Mouse (Mus musculus) cerebellum, postnatal 25 days (tissue): ENCODE measurements around the gene Zfp800.

ENCODE experiments used
- DNase-seq, 2 experiments: peaks; one replicate each; pipeline ENCODE4 v3.0.0; 2021; ENCODE audit warnings: mixed read lengths in 2 of 2

Zfp800 gene

DNA sequence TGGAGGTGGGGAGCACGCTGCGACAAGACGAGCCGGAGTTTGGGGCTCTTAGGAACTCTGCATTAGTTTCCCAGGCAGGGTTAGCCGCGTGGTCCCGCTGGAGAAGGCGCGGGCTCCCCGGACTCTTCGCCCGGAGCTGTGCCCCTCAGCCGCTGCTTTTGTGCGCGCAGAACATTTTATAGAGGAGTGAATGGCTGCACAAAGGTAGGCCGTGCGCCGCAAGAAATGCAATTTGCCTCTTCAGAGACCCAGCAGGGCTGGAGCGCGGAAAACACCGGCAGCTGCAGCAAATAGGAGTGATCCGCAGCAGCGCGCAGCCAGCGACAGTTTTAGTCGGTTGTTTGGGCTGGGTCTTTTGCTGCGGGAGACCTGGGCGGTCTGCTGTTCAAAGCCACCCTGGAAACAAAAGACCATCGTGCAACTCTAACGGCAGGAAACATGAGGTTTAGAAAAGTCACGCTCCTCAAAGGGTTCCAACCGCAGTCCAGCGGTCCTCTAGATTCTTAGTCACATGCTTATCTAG is at the start of gene Zfp800:
Zfp800 (minus strand) TSS at position 325 of the 523 bp plus-strand sequence.
- DNase-seq: peak; percentile 37 to 46

DNA sequence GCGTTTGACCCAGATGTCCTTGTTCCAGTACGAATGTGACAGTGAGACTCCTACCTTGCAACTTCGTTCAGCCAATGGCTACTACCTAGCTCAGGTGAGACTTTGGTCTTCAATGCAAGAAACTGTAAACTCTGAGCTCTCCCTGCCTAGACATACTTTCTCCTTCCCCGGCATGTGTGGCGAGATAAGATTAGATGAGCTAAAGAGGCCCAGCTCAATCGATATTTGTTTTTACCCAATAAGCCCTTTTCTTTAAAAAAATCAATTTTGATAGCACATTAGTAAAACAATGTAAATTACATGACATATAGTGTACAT is 33.7 kb upstream of the Zfp800 start:
- no peak for DNase-seq

DNA sequence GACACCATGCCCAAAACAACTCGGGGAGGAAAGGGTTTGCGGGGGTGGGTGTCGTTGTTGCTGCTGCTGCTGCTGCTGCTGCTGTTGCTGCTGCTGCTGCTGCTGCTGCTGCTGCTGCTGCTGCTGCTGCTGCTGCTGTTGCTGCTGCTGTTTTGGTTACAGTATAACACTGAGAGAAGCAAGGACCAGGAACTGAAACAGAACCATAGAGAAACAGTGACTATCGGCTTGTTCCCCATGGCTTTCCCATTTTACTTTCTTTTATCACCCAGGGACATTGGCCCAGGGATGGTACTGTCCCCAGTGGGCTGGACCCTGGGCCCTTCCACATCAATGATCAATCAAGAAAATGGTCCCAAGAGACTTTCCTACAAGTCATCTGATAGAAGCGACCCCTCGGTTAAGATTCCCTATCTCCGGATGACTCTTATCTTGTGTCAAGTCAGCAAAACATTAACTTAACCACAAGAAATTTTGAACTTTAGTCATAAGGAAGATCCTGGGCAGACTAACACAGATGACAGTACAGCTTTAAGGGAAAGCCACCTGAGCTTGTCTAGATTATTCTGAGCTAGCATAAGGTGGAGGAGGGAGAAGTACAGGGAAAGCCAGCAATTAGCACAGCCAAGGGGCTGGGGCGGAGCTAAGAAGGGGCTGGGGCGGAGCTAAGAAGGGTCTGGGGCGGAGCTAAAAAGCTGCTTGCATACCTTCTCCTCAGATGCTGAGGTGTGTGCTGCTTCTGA is 33.2 kb upstream of the Zfp800 start:
- no peak for DNase-seq

DNA sequence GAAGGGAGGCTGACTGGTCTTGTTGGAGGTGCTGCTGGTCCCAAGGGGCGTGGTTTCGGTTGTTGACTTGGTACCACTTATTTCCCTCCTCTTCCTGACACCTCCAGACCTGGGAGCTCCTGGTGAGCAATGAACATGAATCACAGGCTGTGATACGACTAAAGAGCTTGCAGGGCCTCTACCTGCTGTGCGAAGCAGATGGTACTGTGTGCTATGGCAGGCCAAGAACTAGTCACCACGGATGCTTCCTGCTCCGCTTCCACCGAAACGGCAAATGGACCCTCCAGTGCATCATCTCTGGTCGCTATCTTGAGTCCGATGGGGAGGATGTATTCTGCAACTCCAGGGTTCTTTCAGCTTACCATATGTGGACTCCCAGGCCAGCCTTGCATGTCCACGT is 32.1 kb upstream of the Zfp800 start:
- DNase-seq: peak; percentile 71 to 77

DNA sequence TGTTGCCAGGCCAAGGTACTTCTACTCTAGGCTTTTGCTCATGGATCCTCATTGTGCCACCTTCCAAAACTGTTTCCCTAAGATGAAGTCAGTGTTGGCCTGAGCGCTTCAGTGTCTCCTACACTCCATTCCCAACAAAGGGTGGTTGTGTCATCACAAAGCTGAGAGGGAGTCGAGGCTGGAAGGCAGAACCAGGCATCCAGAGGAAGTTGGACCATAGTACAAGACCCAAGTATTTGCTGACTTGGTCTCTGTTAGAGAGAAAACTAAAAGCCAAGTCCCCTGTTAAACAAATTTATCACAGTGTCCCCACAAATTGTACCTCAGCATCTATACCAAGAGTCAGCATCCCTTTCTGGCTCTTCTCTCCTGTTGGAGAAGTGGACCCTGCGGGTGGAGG is 30.5 kb upstream of the Zfp800 start, which contains the start of gene Gcc1:
Gcc1 (minus strand) TSS at position 101 of the 400 bp plus-strand sequence.
- DNase-seq: no peak

DNA sequence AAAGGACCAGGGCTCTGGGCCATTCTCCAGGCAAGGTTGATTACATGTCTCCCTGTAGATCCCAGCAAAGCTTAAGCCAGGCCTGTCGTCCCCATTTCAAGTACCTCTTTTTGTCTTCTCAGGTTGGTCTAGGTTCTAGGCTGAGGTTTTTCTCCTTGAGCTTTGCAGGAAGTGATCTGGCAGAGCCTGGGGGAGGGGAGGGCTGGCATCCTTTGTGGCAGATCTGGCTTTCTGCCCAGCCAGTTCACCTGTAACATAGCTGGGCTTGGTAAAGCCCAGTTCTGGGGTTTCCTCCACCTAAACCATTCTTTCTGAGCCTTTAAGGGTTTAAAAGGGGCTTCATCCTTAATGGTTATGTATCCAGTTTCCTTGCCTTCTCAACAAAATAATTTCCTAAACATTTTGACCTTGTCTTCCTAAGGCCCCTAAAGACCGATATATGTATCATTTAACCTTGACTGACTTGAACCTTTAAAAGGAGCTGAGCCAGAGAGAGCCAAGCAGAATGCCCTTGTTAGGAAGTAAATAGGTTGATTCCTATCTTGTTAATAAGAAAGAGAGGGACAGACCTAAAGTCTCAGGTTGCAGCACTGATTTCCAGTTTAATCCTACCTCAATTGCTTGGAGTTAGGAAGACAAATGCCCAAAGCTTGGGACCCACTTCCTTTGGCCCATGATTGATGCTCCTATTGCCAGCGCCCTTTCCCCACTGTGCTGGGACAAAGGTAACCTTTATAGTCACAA is 29.5 kb upstream of the Zfp800 start, which contains the start of gene Fscn3:
Fscn3 (plus strand) TSS at position 694 of the 744 bp plus-strand sequence.
- DNase-seq: peak; percentile 57 to 72

DNA sequence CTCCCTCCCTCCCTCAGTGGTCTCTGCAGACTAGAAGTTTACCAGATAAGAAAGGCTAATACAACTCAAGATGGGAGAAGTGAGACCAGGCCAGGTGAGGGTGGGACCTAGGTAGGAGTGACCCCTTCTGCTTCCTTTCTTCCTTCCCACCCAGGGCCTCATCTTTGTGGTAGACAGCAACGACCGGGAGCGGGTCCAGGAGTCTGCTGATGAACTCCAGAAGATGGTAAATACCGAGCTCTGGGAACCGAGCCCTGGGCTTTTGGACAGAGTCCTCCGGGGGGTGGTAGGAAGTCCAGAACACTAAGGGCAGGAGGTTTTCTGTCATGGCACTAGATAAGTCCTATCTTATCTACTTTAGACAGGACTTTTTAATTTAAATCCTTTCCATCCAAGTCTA is 27.2 kb upstream of the Zfp800 start:
- peak; percentile 46 to 60 for DNase-seq

DNA sequence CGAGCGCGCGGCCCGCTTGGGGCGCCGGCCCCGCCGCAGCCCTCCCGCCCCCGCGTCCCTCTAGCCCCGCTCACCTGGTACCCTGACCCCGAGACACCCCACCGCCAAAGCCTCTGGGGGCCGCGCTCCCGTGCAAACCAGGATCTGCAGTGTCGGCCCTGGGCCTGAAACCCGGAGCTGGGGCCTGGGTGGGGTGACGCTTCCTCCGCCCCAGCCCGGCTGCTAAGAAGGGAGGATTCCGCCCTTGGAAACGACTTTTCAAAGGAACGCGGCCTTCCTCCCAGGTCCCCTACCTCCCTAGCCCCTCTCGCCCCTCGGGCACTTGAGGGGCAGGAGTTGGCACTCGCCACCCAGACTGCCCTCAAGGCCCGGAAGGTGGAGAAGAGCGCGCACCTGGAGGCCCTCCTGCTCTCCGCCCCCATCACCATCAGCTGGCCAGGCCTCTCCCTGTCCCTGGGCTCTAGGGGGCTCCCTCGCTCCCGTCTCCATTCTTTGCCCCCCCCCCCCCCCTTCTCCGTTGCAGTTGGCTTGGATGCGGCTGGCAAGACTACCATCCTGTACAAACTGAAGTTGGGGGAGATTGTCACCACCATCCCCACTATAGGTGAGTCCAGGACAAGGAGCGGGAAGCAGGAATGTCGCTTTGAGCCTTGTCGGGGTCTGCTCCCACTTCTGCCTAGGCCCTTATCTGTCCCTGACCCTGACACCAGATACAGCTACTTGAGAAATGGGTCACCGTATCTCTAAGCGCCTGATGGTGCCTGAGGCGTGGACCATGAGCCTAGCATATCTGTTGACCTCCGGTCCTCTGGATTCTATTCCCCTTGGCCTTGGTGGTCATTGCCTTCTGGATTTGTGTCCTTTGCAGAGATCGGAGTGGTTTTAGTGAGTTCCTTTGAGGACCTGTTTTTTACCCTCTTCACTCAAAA is 26.2 kb upstream of the Zfp800 start:
- peak; percentile 80 to 82 for DNase-seq

DNA sequence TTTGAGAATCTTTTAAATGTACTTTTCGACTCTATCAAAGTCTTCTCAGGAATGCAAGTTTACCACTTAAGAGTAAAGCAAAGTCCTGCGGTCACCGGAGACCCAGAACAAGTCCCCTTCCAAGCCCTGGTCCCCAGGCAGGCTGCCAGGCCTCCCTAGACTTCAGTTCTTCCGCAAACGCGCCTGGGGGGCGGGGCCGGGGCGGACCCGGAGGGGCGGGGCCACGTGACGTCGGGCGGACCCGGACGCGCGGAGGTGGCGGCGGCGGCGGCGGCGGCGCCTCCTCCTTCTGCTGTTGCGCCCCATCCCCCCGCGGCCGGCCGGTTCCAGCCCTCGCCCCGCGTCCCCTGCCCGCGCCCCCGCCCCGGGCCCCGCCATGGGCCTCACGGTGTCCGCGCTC is 25.5 kb upstream of the Zfp800 start, which contains the start of gene Arf5:
Arf5 (plus strand) TSS at position 248 of the 400 bp plus-strand sequence.
- DNase-seq: peak; percentile 96 to 99

DNA sequence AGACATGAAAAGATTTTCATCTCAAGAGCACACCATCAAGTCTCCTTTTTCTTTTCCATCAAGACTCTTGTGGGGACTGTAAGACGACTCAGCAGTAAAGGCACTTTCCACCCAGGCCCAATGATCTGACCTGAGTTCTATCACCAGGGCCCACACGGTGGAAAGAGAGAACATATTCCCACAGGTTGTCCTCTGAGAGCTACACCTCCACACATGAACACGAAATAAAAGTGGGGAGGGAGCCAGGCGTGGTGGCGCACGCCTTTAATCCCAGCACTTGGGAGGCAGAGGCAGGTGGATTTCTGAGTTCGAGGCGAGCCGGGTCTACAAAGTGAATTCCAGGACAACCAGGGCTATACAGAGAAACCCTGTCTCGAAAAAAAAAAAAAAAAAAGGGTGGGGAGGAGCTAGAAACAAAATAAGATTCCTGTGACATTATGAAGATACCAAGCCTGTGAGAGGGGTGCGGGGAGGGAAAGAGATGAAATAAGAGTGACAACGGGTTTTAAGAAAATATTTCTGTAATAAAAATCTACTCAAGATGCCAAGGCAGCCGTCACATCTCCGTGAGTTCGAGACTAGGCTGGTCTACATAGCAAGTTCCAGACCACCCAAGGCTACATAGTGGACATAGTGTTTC is 25.0 kb upstream of the Zfp800 start:
- peak in 1 of 2 experiments; percentile 15 for DNase-seq

DNA sequence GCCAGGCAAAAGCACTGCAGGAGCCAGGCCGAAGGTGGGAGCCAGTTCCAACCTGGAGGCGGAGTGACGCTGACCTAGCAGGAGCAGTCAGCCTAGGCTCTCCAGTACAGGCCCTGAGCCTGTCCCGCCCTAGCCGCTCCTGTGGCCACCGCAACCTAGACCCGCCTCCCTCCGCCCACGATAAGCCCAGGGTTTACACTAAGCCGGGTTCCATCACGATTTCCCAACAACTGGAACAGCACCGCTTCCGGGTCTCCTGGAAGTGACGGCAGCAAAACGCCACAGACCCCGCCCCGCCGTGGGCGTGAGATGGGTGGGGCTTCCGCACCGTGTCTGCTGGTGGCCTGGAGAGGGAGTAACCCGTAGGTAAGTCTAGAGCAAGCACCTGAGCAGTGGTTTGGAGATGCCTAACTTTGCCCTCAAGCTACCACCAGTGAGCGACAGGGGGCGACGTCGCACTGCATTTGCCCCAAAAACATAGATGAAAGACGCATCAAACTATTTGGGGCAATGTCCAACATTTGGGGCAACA is 23.7 kb upstream of the Zfp800 start:
- peak; percentile 93 to 96 for DNase-seq

DNA sequence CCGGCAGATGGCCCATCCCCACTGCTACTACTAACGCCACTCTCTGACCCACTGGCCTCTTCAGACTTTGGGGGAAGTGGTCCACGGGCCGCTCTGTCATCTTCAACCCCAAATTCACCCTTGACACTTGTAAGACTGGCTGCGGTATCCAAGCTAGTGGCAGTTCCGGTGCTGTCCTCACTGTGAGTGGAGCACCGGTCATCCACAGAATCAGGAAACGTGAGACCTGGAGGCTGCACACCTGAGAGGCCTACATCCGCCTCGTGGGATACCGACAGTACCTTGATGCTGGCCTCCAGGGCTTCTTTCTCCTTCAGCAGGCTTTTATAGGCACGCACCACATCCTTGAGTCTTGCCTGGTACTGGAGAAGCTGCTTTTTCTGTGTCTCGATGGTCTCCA is 23.1 kb upstream of the Zfp800 start:
- DNase-seq: peak in 1 of 2 experiments; percentile 27

DNA sequence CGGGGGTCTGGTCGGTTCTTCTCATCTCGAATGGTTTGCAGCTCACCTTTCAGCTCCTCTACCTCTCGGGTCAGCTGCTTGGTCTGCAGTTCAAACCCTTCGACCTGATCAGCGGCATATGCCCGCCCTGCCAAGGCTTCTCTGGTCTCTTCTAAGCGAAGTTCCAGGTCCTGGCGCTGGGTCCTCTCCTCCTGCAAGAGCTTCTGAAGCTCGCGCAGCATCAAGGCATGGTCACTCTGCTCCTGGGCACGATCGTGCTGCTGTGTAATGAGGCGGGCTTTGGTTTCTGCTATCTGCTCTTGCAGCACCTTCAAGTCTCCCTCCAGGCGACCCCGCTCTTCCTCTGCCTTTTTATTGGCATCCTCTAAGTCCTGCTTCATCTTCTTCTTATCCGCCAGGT is 22.6 kb upstream of the Zfp800 start:
- DNase-seq: peak; percentile 21 to 28

DNA sequence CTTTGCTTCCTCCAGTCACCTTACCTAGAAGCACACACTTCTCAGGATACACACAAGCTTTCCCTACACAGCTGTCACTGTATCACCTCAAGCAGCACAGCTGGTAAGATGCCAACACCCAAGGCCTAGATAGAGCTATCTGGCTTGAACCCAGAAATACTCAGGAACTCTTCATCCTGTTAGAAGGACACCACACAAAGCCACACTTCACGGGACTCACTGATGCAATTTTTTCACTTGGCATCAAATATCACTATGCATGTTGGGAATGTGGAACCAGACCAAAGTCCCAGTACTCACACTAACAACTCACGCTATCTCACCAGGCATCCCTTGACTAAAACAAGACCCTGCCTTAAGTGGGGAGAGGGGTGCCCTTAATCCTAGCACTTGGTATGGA is 21.9 kb upstream of the Zfp800 start:
- DNase-seq: no peak

DNA sequence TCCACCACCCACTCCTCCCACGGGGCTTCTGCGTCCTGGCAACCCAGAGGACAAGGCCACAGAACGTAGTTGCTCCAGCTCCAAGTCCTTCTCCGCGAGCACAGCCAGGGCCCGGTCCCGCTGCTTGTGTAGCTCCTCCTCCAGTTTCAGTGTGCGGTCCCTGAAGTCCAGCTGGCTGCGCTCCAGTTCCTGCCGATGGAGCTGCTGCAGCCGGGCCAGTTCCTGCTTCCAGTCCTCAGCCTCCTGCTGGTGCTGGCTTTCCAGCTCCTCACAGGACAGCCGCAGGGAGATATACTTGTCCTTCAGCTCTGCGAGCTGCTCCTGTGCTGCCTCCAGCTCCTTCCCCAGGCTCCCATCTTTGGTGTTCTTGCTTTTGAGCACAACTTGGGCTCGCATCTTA is 20.6 kb upstream of the Zfp800 start:
- peak; percentile 92 to 94 for DNase-seq

DNA sequence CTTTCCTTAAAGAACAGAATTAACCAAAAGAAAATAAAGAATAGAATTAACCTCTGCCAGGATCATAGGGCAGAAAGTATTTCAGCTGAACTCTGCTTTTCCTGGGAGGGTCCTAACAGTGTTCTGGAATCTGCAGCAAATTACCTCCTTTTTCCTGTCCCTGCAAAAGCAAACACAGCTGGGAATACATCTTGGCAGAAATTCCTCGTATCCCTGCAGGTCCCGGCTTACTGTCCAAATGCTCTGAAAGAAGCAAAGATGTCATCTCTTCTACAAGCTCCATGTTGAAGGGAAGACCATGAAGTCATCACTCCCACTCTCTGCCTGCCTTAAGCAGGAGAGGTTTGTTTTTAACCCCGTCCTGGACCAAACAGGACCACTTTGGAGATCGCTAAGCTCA is 19.2 kb upstream of the Zfp800 start:
- DNase-seq: no peak

DNA sequence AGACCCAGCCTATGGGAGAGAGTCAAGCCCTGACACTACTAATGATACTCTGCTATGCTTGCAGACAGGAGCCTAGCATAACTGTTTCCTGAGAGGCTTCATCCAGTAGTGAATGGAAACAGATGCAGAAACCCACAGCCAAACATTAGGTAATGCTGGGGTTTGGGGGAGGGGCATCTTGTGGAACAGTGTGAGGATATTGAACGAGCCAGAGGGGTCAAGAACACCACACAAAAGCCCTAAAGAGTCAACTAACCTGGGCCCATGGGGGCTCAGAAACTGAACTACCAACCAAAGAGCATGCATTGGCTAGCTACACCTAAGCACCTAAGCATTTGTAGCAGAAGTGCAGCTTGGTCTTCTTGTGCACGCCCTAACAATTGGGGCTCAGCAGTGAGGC is 13.4 kb upstream of the Zfp800 start:
- DNase-seq: no peak

DNA sequence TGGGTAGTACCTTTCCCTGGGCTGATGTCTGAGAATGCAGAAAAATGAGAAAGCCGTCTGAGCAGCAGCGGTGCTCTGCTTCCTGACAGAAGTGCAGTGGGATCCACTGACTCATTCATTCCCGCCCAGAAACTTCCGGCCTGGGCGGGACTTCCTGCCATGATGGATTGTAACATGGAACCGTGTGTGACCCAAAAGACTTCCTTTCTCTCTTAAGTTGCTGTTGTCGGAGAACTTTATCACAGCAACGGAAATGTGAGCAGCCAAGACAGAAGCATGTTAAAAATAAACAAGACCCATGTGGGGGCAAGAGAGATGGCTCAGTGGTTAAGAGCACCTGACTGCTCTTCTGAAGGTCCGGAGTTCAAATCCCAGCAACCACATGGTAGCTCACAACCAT is 12.2 kb upstream of the Zfp800 start:
- no peak for DNase-seq

DNA sequence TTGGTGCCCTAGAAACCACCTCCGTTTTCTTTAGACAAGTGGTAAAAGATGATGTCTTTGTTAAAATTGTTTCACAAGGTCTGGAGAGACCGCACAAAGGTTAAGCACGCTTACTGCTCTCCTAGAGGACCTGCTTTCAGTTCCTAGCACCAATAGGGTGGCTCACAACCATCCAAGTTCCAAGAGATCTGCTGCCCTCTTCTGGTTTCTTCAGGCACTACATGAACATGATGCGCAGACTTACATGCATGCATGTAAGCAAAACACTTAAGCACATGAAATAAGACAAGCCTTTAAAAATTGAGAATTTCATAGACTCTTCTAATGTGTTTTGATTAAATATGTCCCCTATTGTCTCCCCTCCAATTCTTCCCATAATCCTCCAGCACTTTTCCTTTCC is 2.0 kb upstream of the Zfp800 start:
- peak in 1 of 2 experiments; percentile 23 for DNase-seq

DNA sequence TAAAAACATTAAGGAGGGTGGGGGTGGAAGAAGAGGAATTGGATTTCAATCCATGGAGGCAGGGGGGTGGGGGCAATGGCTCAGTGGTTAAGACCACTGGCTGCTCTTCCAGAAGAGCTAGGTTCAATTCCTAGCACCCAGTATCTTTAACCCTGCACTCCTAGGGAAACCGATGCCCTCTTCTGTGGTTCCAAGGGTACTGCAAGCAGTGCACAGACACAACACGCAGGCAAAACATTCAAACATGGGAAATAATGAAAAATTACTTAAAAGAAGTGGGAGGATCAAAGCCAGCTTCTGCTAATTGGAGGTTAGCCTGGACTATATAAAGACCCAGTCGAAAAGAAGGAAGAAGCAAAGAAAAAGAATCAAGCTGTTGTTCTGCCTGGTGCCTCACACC is 921 bp upstream of the Zfp800 start:
- DNase-seq: no peak

DNA sequence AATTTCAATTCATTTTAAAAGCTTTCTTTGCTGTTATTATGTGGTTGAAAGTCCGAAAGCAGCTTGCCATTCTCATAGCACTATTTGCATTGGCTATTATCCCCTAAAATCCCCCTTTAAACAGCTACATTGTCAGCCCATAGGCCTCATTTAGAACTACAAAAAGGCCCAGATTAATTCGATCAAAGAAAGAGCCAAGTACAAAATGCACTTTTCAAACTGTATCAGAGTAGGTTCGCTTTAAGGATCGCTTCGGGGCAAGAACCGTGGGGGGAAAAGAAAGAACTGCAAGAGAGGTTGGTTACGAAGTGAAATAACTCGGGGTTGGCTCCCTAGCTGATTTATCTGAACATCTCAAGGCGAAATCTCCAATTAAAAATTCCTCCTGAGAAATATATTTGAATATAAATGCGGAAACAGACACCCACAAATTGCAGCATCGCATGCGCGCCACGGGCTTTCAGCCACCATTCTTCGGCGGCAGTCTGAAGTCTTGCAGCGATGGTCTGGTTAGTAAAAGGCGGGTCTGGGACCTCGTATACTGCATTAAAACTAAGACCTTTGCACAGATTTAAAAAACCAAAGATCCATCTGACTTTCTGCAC is 850 bp downstream of the Zfp800 start:
- DNase-seq: peak; percentile 22 to 37
